Mouse (Mus musculus) left cerebral cortex, adult 9 months (tissue): ENCODE measurements around the gene Olfr554.
"Not testable (repeated sequence)": the region's sequence is repeated elsewhere in the genome, so short reads cannot be mapped to it uniquely, and the experiment has no call there.

ENCODE experiments used
- DNase-seq, 2 experiments: peaks; one replicate each; pipeline ENCODE4 v3.0.0; 2022; ENCODE audit warnings: low spot score in 2 of 2

Gene Olfr554

DNA sequence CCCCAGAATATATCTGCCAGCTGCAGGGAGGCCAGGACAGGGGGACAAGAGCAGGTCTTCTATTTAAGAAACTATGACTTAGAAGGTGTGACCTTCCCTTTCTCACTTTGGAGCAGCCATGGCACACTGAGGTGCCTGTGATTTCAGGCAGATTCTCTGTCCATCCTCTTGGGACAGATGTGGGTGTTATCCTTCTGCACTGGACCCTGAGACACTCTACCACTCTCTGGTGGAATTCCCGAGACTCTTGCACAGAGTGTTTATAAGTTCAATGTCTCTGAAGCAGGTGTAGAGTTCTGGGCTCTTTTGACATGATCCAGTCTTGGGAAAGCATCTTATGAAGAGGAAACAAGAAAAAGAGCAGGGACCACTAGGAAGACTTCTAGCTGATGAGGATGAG lies at the start of gene Olfr554:
TSS of gene Olfr554 (plus strand) at position 301 of the 400 bp plus-strand sequence.
- no peak for DNase-seq

DNA sequence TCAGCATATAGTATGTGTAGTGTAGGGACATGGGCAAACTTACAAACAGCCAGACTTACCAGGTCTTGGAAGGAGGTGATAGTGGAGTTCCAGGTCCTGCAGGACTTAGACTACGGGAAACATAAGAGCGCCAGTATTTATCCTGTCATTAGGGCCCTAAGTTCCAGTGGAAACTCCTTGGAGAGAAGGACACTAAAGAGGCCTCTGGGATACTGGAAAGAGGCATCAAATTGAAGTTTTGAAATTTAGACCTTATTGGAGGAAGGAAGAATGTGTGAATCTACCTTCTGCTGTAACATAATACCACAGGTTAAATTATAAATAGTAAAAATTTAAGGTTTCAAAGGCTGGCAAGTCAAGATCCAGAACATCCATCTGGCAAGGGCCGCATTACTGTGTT lies 46.4 kb upstream of the Olfr554 start, which contains the start of gene Olfr551:
TSS of gene Olfr551 (minus strand) at position 101 of the 400 bp plus-strand sequence.
- no peak for DNase-seq

DNA sequence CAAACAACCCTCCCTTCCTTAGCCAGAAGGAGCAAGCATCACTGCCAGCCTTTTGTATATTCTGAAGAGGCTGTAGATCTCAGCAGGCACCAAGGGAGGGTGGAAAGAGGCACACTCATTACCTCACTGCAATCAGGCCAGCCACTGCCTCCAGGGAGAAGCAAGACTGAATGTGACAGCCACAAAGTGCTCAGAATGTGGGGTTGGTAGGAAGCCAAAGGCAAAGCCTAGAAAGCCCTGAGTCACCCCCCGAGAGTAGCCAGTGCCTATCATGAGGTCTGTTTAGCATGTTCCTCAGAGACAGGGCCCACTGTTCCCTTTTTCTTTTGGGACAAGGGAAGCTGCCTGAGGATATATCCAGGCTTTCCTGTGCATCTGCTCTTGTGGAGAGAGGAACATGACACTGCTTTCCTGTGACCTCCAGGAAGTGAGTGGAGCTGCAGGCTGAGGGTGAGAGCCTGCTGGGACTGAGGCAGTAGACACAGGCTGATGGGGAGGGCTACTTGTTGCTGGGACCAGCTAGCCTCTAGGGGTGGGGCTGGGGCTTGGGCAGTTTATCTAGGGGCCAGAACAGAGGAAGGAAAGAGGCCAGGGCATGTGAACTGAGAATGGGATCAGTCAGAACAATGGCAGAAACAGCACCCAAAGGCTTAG lies 40.7 kb upstream of the Olfr554 start, which contains the start of gene Olfr552:
TSS of gene Olfr552 (plus strand) at position 393 of the 654 bp plus-strand sequence.
- DNase-seq, result no peak

DNA sequence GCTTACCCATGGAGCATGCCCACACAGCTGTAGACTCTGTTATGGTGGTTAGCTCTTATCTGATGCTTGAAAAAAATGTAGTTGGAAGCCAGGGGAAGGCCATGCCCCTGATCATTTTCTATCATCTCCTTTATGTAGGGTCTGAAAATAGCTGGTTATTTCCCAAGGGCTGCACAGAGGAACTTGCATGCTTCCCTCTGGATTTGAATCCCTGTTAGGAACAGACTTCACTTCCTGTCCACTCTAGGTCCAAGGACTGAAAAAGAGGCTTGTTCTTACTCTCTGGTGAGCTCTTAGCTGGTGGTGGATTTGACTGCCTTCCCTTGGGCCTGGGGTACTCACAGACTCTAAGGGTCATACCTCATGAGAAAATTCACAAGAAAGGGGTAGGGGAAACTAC lies 20.1 kb upstream of the Olfr554 start, which contains the start of gene Olfr553:
TSS of gene Olfr553 (minus strand) at position 101 of the 400 bp plus-strand sequence.
- DNase-seq, result no peak

DNA sequence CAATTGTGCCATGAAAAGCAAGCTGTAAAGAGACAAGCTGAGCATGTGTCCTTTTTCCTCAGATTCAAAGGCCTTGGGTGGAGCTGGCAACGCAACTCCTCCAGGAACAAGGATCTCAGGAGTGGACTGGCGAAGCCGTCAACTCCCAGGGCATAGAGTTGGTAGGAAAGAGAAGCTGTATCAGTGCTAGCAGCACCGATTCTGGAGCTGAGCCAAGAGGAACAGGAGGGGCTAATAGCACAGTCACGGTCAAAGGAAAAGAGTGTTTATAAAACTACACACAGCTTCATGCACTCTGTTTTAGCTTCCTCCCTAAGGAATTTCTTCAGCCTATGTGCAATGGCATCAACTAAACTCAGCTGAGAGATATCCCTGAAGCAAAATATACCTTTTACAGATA lies 18.6 kb upstream of the Olfr554 start:
- DNase-seq, result no peak

DNA sequence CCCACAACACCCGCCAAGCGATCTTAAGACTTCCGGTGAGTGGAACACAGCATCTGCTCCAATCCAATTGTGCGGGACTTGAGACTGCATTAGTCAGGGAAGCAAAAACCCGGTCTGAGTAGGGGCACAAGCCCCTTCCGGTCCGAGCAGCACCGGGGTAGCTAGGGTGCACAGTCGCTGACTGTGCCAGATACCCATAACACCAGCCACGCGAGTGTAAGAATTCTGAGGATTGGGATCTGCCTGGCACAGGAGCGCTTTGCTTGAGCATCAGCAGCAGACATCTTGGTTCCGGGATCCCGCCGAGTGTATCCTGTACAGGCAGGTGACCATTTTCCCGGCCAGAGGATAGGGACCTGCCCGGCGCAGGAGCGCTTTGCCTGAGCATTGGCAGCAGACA lies 17.9 kb upstream of the Olfr554 start:
- not testable (repeated sequence) for DNase-seq

DNA sequence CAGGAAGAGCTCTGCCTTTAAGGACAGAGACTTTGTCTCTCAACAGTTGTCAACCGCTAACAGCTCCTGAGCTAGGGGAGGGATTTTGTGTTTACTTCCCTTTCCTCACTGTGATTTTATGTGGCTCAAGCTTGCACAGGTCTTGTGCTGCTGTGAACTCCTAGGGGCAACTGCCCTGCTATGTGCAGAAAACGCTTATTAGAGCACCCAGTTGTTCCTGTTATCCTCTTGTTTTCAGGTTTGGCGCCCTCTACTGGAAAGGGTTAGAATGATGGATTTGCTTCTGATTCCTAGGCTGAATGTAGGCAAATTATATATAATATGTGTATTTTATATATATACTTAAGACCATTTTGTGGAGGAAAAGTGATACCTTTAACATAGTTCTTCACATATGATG lies 1.6 kb upstream of the Olfr554 start:
- DNase-seq, result peak in 1 of 2 experiments; percentile 44

DNA sequence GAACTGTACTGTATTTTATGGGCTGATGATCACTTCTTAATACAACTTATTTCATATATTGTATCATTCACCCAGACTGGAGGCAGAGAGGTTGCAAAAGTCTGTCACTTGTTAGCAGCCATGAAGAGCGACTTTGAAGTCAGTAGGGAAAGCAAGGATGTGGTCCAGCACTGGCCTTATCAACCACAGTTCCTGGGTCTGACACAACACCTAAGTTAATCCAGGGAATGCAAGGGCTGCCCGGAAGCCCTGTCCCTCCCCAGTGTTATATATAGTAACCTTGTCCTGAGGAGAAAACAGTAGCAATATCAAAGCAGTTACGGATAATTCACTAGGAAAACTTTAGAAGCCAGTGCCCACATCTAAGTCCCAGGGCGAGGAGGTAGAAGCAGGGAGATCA lies 6.7 kb downstream of the Olfr554 start:
- not testable (repeated sequence) for DNase-seq

DNA sequence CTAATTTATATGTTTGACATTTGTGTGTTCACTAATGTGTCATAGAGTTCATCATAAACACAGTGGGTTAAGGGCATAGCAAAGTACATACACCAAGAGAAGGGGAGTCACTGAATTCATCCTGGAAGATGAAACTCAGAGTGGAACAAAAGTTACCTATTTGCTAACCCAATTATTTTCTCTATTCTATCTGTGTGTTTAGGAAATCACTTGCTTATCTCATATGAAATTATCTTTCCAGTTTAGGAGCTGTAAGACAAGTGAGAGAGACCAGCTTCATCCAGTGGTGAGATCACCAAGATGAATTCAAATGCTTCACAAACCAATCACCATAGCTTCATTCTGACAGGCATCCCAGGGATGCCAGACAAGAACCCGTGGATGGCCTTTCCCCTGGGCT lies 20.3 kb downstream of the Olfr554 start, which contains the start of gene Olfr555:
TSS of gene Olfr555 (plus strand) at position 301 of the 400 bp plus-strand sequence.
- no peak for DNase-seq

DNA sequence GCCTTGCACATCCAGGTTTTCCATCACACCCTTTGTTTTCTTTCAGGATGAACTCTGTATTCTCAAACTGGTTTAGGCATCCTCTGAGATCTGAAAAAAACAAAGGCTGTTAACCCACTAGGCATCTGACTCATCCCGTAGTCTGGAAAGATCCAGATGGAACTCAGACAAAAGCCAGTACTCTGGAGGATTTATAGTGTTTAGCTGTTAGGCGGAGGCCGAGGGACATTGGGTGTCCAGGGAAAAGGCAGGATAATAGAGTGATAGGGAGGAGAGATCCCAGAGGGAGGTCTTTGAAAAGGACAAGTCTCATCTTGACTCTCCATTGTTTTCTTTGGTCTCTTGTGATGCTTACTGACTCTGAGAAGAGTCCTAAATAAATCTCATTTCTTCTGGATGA lies 26.4 kb downstream of the Olfr554 start, which contains the start of gene Olfr556:
TSS of gene Olfr556 (plus strand) at position 301 of the 400 bp plus-strand sequence.
- no peak for DNase-seq

DNA sequence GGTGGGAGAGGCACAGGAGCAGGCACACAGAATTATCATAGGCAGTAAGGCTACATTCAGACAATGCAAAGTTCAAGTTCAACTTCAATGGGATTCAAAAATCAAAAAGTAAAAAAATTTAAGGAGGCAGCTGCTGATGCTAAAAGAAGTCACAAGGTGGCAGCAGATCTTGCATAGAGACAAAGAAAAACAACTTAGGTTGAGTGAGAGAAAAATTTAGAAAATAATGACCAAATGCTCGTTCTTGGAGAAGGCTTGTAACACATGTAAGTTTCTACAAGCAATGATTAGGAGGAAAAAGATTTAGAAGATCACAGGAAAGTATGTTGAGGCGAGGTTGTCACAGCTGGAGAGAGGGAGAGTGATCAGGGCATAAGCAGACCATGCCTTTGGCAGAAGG lies 27.1 kb downstream of the Olfr554 start:
- peak in 1 of 2 experiments; percentile 8 for DNase-seq

DNA sequence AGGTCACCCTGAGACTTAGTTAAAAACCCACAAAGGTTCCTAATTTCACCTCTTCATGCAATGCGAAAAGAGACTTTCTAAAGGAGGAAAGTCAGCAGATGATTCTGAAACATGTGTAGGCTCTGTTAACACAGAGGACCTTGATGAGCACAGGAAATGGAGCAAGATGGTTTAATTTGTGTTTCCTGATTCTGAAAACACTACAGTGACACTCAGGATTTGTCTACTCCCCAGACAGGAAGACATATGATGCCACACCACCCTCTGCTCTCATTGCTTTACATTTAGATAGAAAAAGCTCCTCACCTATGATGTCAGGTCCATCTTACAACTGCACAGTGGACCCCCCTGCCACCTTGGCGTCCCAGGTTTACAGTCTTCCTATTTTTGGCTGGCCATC lies 38.0 kb downstream of the Olfr554 start:
- DNase-seq, result no peak

DNA sequence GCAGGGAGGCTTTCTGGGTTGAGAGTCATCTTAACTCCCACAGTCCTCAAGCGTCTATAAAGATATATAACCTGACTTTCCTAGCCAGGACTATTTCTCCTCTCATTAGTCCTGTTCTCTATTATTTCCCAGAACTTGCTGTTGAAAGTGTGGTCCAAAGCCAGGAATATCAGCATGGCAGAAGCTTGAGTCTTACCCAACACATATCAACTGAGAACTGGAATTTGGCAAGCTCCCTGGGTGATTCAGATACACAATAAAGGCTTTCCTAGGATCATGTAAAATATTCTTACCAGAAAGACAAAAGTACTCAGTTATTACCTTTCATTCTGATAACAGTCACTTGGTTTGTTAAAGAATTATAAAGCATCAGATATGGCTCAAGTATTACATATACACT lies 43.7 kb downstream of the Olfr554 start:
- DNase-seq, result no peak

DNA sequence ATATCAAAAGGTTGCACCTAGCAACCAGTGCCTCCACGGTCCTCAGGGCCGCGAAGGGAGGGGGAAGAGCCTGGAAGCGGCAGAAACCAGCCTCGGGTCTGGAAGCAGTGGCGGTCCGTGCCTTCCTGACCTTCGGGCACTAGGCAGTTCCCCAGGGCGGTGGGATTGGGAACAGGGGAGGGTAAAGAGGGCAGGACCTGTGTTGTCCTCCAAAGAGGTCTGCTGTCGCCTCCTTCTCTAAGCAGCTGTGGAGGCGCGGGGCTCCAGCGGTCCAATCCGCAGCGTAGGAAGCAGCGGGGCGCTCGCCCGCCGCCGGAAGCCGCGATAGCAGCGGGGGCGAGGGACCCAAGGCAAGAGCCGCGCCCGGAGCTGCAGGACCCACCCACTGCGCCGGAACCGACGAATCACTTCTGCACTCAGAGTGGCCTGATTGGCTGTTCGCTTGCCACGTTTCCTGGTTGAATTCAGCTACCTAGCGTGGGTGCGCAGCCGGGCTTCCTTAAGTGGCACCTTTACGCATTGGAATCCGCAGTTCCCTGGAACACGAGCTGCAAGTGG lies 48.8 kb downstream of the Olfr554 start, which contains the start of gene Trim68:
TSS of gene Trim68 (minus strand) at position 384 of the 558 bp plus-strand sequence.
- DNase-seq, result peak; percentile 81 to 92
